Mouse (Mus musculus) gonadal fat pad, adult 2 months (tissue): ENCODE measurements around the gene Safb. TPM values are rescaled to one million over a fixed set of nuclear protein-coding genes. Genes with fewer than 3 reads are reported as not detected.
A peak's percentile ranks its signal among the peaks of the same experiment; 100 is the strongest.

Source experiments
- DNase-seq: peaks from one replicate; pipeline ENCODE4 v3.0.0-alpha.2; 2012; ENCODE audit warnings: low read depth
- polyA plus RNA-seq: library from polyadenylated mRNA; depleted of rRNA; stranded (reverse); fragments of >200 nt; gene quantifications from 2 replicates; pipeline ENCODE4 v1.2.3, GENCODE M21; 2012; rRNA removed

Gene Safb
- polyA plus RNA-seq, 1 experiment: 55.4 TPM

GRCm38 (mm10) chr17:56647546-56647945 lies 62.9 kb downstream of the Safb start:
- DNase-seq: no peak

DNA sequence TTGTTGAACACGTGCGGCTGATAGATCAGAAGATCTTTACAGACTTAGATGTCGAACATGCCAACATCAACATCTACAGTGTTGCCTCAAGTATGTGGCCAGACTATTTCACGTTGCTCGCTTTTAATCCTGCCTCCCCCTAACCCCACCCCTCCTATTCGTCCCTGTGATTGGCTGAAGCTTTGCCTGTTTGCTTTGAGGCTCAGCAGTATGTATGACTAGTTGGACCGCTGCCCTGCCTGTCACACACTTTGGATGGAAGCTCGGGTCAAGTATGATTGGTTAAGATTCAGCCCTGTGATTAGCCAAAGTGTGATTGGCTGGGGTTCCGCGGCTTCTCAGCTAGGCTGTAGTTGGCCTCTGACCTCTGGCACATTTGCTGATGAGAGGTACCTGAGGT lies 67.2 kb downstream of the Safb start:
- peak; percentile 63 for DNase-seq

DNA sequence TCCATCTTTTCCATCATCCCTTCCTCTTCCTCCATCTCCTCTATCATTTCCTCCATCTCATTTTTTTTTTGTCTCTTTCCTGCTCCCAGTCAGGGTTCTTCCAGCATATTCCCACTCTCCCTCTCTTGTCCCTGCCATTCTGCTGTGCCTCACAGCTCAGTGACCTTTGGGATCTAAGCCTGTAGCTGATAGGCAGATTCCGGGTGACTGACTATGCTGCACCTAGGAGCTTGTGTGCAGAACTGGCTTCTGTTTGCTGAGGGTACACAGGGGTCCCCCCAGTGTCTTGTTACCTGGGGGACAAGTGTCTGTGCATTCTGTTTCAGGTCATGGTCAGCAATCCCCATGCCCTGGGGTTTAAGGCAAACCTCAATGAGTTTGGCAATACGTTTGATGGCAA lies 70.1 kb downstream of the Safb start:
- no peak for DNase-seq

DNA sequence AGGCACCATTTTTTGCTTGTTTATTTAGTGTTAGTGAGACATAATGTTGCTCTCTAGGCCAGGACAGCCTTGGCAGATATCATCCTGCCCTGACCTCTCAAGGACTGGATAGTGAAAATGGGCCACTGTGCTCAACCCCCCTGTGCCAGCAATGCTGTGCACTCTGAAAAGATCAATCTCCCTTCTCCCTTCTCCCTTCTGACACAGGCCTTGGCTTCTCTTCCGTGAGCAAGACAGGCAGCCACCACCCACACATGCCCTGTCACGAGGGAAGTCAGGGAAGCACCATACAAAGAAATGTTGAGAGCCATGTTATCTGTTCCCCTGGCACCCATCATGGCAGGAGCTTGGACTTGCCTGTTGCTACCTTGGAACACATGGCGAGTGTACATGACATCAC lies 70.7 kb downstream of the Safb start:
- DNase-seq: no peak

Other genes with a start within 250 kb of the Safb start
- gene Ptprs, start 108.3 kb upstream of the Safb start, polyA plus RNA-seq: 101 and 153 TPM in 2 replicates
- 6.7 and 9.8 TPM in 2 replicates for gene Znrf4, start 72.4 kb upstream of the Safb start, polyA plus RNA-seq
- 8.5 and 8.9 TPM in 2 replicates for gene Gm20219, start 30.4 kb upstream of the Safb start, polyA plus RNA-seq
- 50.2 and 69.5 TPM in 2 replicates for gene Safb2, start 240 bp upstream of the Safb start, polyA plus RNA-seq
- gene 2410015M20Rik, start 24.9 kb downstream of the Safb start, polyA plus RNA-seq: 338 and 383 TPM in 2 replicates
- gene Rpl36, start 28.6 kb downstream of the Safb start, polyA plus RNA-seq: 2,140 and 2,535 TPM in 2 replicates
- 70.3 and 78.0 TPM in 2 replicates for gene Lonp1, start 42.1 kb downstream of the Safb start, polyA plus RNA-seq
- gene Catsperd, start 43.3 kb downstream of the Safb start, polyA plus RNA-seq: 1.2 and 1.8 TPM in 2 replicates
- gene Ranbp3, start 88.5 kb downstream of the Safb start, polyA plus RNA-seq: 63.4 and 68.3 TPM in 2 replicates
- gene Ndufa11, start 132.9 kb downstream of the Safb start, polyA plus RNA-seq: 512 and 651 TPM in 2 replicates
- 41.8 and 58.2 TPM in 2 replicates for gene Vmac, start 133.2 kb downstream of the Safb start, polyA plus RNA-seq
- 17.9 and 22.6 TPM in 2 replicates for gene Nrtn, start 172.7 kb downstream of the Safb start, polyA plus RNA-seq
- 48.3 and 52.0 TPM in 2 replicates for gene Dus3l, start 179.9 kb downstream of the Safb start, polyA plus RNA-seq
- gene Prr22, start 185.4 kb downstream of the Safb start, polyA plus RNA-seq: 1.1 and 1.2 TPM in 2 replicates
- gene Rfx2, start 246.2 kb downstream of the Safb start, polyA plus RNA-seq: 11.2 and 13.1 TPM in 2 replicates